Mouse (Mus musculus) adrenal gland (tissue): ENCODE results near the gene Angptl4.

Experiments
- intact Hi-C: fragments of 180-260 bp; cut with DNase I; formaldehyde crosslinking; loops from one replicate; pipeline ENCODE4 v1.15.1; 2025

Gene Angptl4

DNA sequence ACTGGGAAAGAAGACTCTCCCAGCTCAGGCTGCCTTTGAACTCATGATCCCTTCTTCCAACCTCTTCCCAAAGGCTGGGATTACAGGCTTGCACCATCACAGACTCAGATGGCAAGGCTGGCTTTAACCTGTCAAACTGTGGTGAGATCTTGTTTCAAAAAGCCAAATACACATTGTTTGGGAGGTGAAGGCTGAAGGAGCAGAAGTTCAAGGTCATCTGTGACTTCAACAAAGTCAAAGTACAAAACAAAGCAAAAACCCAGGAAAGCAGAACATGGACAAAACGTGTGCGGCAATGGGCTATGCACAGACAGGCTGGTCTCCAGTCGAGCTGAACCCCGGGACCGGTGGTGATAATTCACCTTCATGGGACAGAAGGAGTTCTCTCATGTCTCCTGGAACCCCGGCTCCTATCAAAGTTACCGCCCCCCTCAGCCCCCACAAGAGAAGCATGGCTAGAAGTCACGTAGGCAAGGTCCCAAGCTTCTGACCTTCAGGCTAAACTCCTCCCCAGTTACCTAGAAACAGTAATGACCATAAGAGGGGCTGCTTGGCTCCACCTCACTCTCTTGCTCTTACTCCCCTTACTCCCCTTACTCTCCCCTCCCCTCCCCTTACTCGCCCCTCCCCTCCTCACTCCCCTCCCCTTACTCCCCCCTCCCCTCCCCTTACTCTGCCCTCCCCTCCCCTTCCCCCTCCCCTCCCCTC is 25.7 kb upstream of the Angptl4 start:
- intact Hi-C loops: no loop called here

DNA sequence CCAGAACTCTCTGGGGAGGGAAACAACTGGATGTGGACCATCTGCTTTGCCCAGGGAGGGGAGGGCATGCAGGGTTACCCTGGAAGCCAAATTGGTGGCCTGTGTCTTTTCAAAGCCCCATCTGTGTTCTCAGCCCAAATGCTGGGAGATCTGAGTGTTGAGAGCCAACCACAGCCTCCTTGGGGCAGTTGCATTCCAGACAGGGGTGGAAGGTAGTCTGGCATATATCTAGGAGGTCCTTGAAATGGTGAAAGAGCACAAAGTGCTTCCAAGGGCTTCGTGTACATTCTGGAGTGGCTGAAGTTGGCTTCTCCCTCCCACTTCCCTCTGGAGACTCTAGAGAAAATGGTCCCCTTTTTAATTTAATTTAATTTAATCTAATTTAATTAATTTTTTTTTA is 23.1 kb upstream of the Angptl4 start:
- intact Hi-C loops: loop anchor here (5.0 kb wide), 1 partner anchor 77 kb away; no protein-coding TSS in a partner anchor

- intact Hi-C loops: loop anchor here (5.0 kb wide), 1 partner anchor 77 kb away; no protein-coding TSS in a partner anchor
Measured at GRCm38 (mm10) chr17:33804205-33804604, 22.6 kb upstream of the Angptl4 start.

DNA sequence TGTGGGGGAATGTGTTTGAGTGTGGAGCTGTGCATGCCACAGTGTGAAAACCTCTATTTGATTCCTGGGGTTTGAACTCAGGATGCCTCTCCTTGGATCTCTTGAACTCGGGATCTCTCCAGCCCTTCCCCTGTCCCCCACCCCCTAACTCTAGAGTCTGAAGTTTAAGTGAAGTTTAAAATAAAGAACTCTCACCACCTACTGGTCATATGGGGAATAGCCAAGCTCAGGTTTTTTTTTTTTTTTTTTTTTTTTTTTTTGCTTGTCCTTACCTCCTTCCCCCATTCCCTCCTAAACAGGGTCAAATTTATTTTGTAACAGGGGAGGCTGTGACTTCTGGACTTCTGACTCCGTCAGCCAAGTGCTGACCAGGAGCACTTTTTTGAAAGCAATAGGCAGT is 20.6 kb upstream of the Angptl4 start:
- intact Hi-C loops: loop anchor here (5.0 kb wide), 1 partner anchor 75 kb away; no protein-coding TSS in a partner anchor

GRCm38 (mm10) chr17:33799277-33799676 is 17.6 kb upstream of the Angptl4 start:
- intact Hi-C loops: loop anchor here (5.0 kb wide), 1 partner anchor 52 kb away; no protein-coding TSS in a partner anchor

- intact Hi-C loops: loop anchor here (5.0 kb wide), 1 partner anchor 51 kb away; no protein-coding TSS in a partner anchor
Measured at GRCm38 (mm10) chr17:33798306-33798705, 16.7 kb upstream of the Angptl4 start.

- intact Hi-C loops: no loop called here
Measured at GRCm38 (mm10) chr17:33788732-33789131, 7.1 kb upstream of the Angptl4 start.

GRCm38 (mm10) chr17:33786375-33786774 is 4.7 kb upstream of the Angptl4 start:
- intact Hi-C loops: no loop called here

DNA sequence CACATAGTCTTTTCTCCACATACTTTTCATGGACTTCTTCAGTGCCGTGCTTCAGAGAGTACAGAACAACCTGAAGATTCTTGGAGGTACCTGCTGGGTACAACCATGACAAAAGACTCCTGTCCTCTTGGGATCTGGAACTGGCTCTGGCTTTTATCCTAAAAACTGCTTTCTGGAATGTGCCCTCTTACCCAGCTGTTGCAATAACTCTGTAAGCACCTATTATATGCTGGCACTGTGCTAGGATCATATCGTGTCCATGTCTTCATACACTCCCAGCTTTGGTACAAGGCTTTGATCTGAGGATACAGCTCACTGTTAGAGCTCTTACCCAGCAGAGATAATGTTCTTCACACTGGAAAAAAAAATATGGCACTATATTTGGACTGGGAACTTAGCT is 3.3 kb upstream of the Angptl4 start:
- intact Hi-C loops: no loop called here

GRCm38 (mm10) chr17:33783408-33783807 is 1.8 kb upstream of the Angptl4 start:
- intact Hi-C loops: no loop called here

GRCm38 (mm10) chr17:33782067-33782466 is 437 bp upstream of the Angptl4 start:
- intact Hi-C loops: no loop called here

DNA sequence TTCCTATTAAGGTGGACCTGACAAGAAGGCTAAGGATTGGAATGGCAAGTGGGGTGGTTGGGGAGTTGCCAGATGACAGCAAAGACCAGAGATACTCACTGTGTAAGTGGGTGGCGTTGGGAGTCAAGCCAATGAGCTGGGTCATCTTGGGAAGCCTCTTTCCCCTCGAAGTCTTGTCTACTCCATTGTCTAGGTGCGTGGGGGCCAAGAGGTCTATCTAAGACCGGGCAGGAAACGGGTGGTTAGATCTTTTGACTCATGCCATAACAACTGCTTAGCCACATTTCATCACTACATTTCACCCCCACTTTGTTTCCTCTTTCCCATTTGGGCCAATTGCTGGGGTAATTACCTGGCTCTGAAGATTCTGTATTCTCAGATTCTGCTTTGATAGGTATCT is 1.2 kb downstream of the Angptl4 start:
- intact Hi-C loops: no loop called here

DNA sequence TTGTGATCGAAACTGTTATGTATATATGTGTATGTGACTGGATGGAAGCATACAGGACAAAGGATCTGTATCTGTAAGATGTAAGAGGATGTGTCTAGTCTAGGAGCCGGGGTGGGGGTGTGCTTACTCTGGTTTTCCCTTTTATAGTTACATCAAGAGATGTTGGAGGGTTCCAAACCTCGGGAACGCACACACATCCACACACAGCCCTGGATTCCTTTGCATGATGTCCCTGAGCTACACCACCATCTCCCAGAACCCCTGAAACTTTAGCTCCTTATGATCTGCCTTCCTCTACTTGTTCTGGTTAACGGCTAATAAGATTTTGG is 1.7 kb downstream of the Angptl4 start:
- intact Hi-C loops: no loop called here

DNA sequence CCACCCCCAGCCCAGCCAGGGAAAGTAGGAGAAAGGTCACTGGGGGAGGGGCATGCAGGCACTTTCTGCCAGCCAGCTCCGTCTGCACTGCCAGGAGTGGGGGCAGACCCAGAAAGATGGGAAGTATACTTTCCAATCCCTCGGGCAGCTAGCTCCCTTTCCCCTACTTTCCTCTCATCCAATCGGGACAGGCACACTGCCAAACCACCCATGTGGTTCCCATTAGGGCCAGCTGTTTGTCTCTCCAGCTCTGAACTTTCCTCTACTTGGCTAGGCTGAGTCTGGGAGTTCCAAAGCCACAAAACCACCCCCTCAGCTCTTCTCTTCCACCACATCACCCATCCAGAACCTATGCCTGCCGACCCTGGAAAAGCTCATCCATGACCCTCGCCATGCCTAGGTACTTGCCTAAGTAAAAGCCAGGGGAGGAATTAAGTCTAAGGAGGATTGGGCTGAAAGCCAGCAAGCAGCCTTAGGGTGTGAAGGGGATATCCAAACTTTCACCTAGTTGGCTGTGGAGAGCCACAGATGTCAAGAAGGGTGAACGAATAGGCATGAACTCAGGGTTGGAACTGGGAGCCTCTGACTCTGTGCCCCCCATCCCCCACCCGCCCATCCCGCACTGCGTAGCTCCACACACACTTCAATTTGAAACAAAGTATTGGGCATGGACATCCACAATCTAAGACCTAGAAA is 2.2 kb downstream of the Angptl4 start:
- intact Hi-C loops: no loop called here

DNA sequence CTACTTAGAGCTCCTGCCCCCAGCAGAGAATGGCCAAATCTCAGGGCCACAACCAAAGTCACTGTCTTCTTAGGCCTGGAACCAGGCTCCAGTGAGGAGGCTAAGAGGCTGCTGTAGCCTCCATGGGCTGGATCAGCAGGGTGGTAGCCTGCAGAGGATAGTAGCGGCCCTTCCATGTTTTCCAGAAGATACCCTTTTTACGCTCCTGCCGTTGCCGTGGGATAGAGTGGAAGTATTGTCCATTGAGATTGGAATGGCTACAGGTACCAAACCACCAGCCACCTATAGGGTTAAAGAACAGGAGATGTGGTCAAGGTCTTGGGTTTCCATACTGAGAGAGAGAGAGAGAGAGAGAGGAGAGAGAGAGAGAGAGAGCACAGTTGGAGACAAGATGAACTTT is 6.3 kb downstream of the Angptl4 start:
- intact Hi-C loops: no loop called here

- intact Hi-C loops: no loop called here
Measured at GRCm38 (mm10) chr17:33774573-33775155, 7.0 kb downstream of the Angptl4 start.

GRCm38 (mm10) chr17:33773871-33774572 is 7.6 kb downstream of the Angptl4 start:
- intact Hi-C loops: no loop called here

DNA sequence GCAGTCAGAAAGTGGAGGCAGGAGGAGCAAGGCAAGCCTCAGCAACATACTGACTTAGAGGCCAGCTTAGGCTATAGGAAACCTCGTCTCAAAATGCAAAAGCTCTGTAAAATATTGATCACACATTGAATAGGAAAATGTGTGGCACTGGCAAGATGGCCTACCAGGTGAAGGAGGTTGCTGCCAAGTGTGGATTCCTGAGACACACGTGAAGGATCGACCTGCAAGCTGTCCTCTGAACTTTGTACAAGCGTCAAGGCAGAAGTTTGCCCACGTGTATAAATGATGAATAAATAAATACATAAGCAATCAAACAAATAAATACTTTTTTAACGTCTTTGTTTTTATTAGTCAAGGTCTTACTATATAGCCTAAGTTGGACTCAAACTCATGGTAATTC is 8.2 kb downstream of the Angptl4 start:
- intact Hi-C loops: no loop called here

DNA sequence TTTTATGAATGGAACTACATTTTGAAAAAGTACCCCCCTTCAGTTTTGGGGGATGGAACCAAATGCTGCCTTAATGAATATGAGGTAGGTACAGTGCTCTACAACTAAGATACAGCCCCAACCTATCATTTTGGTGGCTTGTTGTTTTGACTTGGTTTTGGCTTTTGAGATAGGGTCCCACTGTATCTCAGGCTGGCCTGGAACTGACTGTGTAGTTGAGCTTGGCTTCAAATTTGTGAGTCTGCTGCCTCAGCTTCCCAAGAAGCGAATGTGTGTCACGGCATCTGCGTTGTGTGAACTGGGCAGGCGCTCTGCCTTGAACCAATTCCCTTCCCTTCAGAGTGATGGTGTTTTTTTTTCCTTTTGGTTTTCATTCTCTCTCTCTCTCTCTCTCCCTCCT is 10.0 kb downstream of the Angptl4 start:
- intact Hi-C loops: no loop called here

DNA sequence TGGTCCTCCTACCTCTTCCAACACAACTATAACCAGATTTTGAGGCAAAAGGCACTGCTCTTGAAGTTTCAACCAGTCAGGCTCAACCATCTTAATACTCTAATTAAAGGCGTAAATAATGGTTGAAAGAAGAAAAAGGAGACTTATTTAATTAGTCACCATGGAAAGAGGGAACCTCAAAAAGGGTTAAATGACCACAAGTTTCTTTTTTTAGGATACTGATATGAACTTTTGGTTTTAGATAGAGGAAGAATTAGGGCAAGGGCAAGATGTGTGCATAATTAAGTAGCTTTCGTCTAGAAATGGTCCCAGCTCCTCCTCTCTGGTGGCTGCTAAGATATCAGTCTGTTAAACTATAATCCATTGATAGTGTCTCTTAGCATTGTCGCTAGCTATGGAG is 15.2 kb downstream of the Angptl4 start:
- intact Hi-C loops: no loop called here

DNA sequence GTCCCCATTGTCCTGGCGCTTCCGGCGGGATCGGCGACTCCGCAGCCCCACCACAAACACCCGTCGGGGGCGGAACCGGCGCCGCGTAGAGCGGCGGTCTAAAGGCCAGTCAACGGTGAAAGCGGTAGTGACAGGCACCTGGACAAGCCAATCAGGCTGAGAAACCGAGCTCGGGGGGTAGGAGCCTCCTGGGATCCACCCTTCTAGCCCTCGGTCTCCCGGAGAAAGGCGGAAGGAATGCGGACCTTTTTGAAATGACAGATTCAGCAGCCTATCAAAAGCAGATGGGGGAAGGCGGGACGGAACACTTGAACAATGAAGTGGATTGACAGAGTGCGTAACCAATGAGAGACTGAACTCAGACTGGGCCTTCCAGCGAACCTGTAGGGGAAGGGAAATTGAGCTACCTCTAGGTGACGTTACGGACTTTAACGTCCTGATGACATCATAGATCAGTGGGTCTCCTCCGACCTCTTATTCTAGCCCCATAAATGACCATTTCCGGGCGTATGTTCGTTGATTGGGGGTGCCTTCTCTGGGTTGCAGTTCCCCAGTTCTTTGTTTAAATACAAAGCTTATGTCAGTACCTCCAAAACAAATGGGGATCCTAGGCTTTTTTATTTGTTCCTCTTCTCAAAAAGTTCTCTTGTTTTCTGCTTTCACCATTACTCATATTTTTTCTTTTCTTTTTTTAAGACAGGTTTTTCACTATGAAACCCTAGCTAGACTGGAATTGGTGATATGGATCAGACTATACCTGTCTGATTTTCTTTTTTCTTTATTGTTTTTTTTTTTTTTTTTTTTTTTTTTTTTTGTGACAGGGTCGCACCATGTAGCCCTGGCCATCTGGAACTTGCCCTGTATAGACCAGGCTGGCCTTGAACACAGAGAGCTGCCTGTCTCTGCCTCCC is 21.1 kb downstream of the Angptl4 start, which contains the start of gene Rab11b:
Rab11b (minus strand) TSS at position 276 of the 911 bp plus-strand sequence.
- intact Hi-C loops: no loop called here
